Mouse (Mus musculus) megakaryocyte, embryonic 14.5 days (primary cell): ENCODE results near the gene Hdgfl3.

Experiments
- FLI1 ChIP-seq: IDR thresholded peaks from 2 replicates; pipeline ENCODE4 v1.6.1; 2012; ENCODE audit warnings: low read length, inconsistent platforms, mixed read lengths
- GATA1 ChIP-seq: IDR thresholded peaks from 3 replicates; pipeline ENCODE4 v1.6.1; 2012; ENCODE audit warnings: mixed read lengths, low read length, inconsistent platforms, borderline replicate concordance

GRCm38 (mm10) chr7:81945398-81945797 lies 11.1 kb upstream of the Hdgfl3 start:
- TF ChIP-seq GATA1 (no peak), FLI1 (no peak)
